Comparison of ENCODE assay signal across 24 mouse cellular contexts in the genomic region with DNA sequence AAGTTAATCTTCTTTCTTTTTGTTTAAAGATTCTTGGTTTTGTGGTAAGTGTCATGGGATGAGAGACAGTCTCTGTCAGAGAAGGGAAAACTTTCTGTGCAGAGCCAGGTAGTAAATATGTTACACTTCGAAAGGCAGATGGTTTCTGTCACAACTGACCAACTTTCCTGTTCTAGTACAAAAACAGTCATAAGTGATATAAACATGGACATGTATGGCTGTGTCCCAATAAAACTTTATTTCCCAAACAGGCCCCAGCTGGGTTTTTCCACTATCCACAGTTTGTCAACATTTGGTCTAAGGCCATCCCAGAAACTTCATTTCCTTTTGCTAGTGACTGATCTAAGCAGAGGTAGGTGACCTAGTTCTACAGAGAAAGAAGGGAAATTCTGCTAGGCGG. TPM values are rescaled to one million over a fixed set of nuclear protein-coding genes. Genes with fewer than 3 reads are reported as not detected.
DNase-seq lines count a peak whose midpoint lies in the region; ATAC-seq and TF ChIP-seq lines count a peak whose summit lies in the region.
"Had no signal": no experiment of that assay in that cellular context is flagged by ENCODE, and none has a peak within 500 bp of the region (broad histone marks: within the 10 kb centered on the region; RNA-seq: fewer than 3 reads in every experiment).

No protein-coding gene starts in this region.

- H3K9me3 ChIP-seq in kidney, postnatal 0 days (replicated peaks; ENCODE audit: low read length) = no peaks in the 10 kb centered on the region
- H3K9me3 ChIP-seq: embryonic facial prominence, embryonic 10.5 days; embryonic facial prominence, embryonic 15.5 days; forebrain, embryonic 13.5 days; limb, embryonic 12.5 days; liver, embryonic 15.5 days; neural tube, embryonic 15.5 days had no signal

- peak; percentile 18 for DNase-seq in kidney, postnatal 0 days (ENCODE audit: low spot score)
- no peak for DNase-seq in kidney, adult 11 months
- DNase-seq in CD4-positive helper T cell, adult 2 months (ENCODE audit: low read depth, low spot score) = peak; percentile 61
- DNase-seq in lung, postnatal 36 days = peak; percentile 50
- no peak for DNase-seq in spleen, postnatal 36 days (ENCODE audit: low spot score in 2 of 2)
- no peak for DNase-seq in layer of hippocampus, adult 9-11 months
- DNase-seq: adrenal gland, adult 2 months; adrenal gland, postnatal 36 days; cerebellum, adult 8-10 months; cerebellum, postnatal 25 days; gastrocnemius, postnatal 10 days; kidney, adult 9 months; kidney, postnatal 14 days; midbrain, embryonic 14.5 days; right cerebral cortex, postnatal 25 days had no signal

- no peak overlapping the region for H3K4me3 ChIP-seq in kidney, postnatal 0 days (replicated peaks; ENCODE audit: low read depth, low read length)
- H3K4me3 ChIP-seq: embryonic facial prominence, embryonic 10.5 days; embryonic facial prominence, embryonic 15.5 days; forebrain, embryonic 13.5 days; heart, embryonic 13.5 days; limb, embryonic 12.5 days; liver, embryonic 15.5 days; neural tube, embryonic 15.5 days had no signal

- H3K4me2 ChIP-seq in kidney, postnatal 0 days (ENCODE audit: low read length) = no peak overlapping the region
- H3K4me2 ChIP-seq: embryonic facial prominence, embryonic 15.5 days; forebrain, embryonic 13.5 days; heart, embryonic 13.5 days; hindbrain, embryonic 14.5 days; limb, embryonic 12.5 days; liver, embryonic 15.5 days; neural tube, embryonic 15.5 days had no signal

- no peaks in the 10 kb centered on the region for H3K27me3 ChIP-seq in kidney, postnatal 0 days (ENCODE audit: insufficient read depth, low read length)
- H3K27me3 ChIP-seq: embryonic facial prominence, embryonic 15.5 days; forebrain, embryonic 13.5 days; heart, embryonic 13.5 days; limb, embryonic 12.5 days; liver, embryonic 15.5 days; neural tube, embryonic 15.5 days had no signal

- 77% methylated on average over 2 of the region's 2 CpGs for WGBS in kidney, postnatal 0 days

- ATAC-seq in kidney, postnatal 0 days (replicated peaks; ENCODE audit: low FRiP score, low read depth) = no peak
- ATAC-seq in inflammation-experienced regulatory T-cells, adult 6 months = peak; percentile 23
- ATAC-seq: forebrain, embryonic 13.5 days had no signal

- no peak overlapping the region for H3K27ac ChIP-seq in kidney, postnatal 0 days
- H3K27ac ChIP-seq: embryonic facial prominence, embryonic 10.5 days; embryonic facial prominence, embryonic 15.5 days; forebrain, embryonic 13.5 days; heart, embryonic 13.5 days; hindbrain, embryonic 14.5 days; limb, embryonic 12.5 days; liver, embryonic 15.5 days; neural tube, embryonic 15.5 days had no signal

- H3K36me3 ChIP-seq in kidney, postnatal 0 days (ENCODE audit: insufficient read depth, low read length) = no peaks in the 10 kb centered on the region
- H3K36me3 ChIP-seq: embryonic facial prominence, embryonic 10.5 days; embryonic facial prominence, embryonic 15.5 days; heart, embryonic 13.5 days; limb, embryonic 12.5 days; liver, embryonic 15.5 days; neural tube, embryonic 15.5 days had no signal

- H3K4me1 ChIP-seq in kidney, postnatal 0 days (replicated peaks; ENCODE audit: insufficient read depth, low read length) = no peaks in the 10 kb centered on the region
- H3K4me1 ChIP-seq: embryonic facial prominence, embryonic 10.5 days; embryonic facial prominence, embryonic 15.5 days; forebrain, embryonic 13.5 days; heart, embryonic 13.5 days; limb, embryonic 12.5 days; neural tube, embryonic 15.5 days had no signal

- no peak overlapping the region for H3K9ac ChIP-seq in kidney, postnatal 0 days (ENCODE audit: low read depth, low read length)
- H3K9ac ChIP-seq: embryonic facial prominence, embryonic 15.5 days; forebrain, embryonic 13.5 days; heart, embryonic 13.5 days; hindbrain, embryonic 14.5 days; limb, embryonic 12.5 days; liver, embryonic 15.5 days; neural tube, embryonic 15.5 days had no signal

- TF ChIP-seq CTCF in kidney, postnatal 0 days (IDR thresholded peaks at IDR 0.05; ENCODE audit: low read depth) = no peak

RNA-seq across cellular contexts. Expression of a gene that starts 29.8 kb away (rescaled TPM):
- 167 and 178 TPM in 2 replicates for polyA plus RNA-seq in kidney, postnatal 0 days (2015; fragmentation: Nextera tagmentation; extraction: Ambion mirVana)
- polyA plus RNA-seq in inflammation-experienced regulatory T-cells, adult 6 months (2017; shearing (Covaris generic)) = 100 to 1,000 TPM; 144 to 179 (median 149) TPM

Comparison
In these comparisons a context has a peak if more than half of its experiments do, and no peak if none do; other contexts are left out.
1. DNase-seq: peak in kidney, postnatal 0 days (single experiment), CD4-positive helper T cell, adult 2 months (single experiment) and lung, postnatal 36 days (single experiment); none in kidney, adult 11 months (single experiment), spleen, postnatal 36 days (0 of 2) and layer of hippocampus, adult 9-11 months (single experiment).